Mouse (Mus musculus): ENCODE data around the gene Pitpnm1.
A peak's percentile ranks its signal among the peaks of the same experiment; 100 is the strongest.

The Pitpnm1 gene

GRCm38 (mm10) chr19:4139446-4139845 lies 39.6 kb downstream of the Pitpnm1 start, which contains the start of gene Gpr152:
TSS of gene Gpr152 (plus strand) at chr19:4139787.
- DNase-seq (ENCODE audit: inconsistent ontology term), result no peak

DNA sequence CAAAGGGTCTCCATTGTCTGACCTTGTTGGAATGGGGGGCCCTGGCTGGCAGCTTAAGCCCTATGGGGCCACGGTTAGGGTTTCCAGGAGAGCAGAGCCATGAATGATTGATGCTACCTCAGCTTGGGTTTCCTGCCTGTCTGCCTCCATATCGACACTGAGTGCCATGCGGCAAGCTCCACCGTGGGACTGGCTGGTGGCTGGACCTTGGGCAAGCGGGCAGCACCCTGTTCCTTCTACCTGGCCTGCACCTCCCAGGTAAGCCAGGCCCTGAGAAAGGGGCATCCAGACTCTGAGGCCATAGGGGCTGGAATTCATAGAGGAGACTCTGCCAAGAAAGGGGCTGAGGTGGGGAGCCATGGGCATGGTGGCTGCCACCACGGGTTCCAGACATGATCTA lies 40.3 kb downstream of the Pitpnm1 start:
- DNase-seq (ENCODE audit: inconsistent ontology term), result no peak

GRCm38 (mm10) chr19:4142416-4143173 lies 42.8 kb downstream of the Pitpnm1 start:
- no peak for DNase-seq (ENCODE audit: inconsistent ontology term)

DNA sequence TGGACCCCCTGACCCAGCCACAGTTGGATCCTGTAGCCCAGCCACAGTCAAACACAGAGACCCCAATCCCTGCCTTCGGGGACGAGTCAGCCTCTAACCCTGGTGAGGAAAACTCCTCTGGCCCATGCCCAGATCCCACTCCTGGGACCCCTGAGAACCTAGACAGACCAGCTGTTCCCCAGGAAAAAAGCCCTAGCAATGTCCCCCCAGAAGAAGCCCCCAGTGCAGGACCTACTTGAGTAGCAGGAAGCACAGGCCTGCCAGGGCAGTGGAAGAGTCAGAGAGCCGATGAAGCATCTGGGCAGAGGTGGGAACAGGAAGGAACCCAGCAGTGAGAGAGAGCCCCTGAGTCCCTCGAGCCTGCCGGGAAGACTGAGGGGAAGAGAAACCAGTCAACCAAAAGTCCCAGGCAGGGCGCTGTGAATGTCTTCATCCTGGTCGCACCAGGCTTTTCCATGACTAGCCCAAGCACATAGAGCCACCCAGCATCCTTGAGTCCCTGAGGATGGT lies 44.0 kb downstream of the Pitpnm1 start, which contains the start of gene Cabp4:
Gene Cabp4 (minus strand): TSS at position 275 of the 510 bp plus-strand sequence.
- DNase-seq (ENCODE audit: inconsistent ontology term), result no peak

GRCm38 (mm10) chr19:4144550-4145498 lies 45.0 kb downstream of the Pitpnm1 start:
- DNase-seq (ENCODE audit: inconsistent ontology term), result no peak

- no peak for DNase-seq (ENCODE audit: inconsistent ontology term)
These were observed 46.1 kb downstream of the Pitpnm1 start for GRCm38 (mm10) chr19:4145936-4146335.

DNA sequence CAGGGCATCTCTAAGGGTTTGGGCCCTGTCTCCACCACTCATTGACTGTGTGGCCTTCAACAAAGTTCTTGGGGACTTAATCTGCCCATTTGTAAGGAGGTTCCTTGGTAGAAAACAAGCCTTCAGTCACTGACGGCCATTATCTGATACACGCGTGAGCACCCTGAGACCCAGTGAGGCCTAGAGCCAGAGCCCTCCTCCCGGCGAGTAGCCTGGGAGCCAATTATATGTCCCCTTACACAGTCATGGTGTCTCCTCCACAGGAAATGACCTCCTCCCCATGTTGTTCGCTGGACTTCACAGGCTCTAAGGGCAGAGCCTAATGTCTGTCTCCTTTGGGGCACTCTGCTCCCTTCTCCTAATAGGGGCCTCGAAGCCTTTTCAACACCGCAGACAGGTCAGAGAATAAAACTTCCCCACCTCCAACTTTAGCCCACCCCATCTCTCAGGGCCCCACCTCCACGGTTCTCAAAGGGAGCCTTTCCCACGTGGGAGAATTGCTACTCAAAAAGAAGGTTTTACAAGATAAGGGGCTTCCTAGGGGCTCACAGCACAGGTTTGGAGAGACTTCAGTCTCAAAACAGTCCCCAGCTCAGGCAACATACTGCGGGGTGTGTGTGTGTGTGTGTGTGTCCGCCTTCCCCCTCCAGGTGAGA lies 46.7 kb downstream of the Pitpnm1 start:
- no peak for DNase-seq (ENCODE audit: inconsistent ontology term)

DNA sequence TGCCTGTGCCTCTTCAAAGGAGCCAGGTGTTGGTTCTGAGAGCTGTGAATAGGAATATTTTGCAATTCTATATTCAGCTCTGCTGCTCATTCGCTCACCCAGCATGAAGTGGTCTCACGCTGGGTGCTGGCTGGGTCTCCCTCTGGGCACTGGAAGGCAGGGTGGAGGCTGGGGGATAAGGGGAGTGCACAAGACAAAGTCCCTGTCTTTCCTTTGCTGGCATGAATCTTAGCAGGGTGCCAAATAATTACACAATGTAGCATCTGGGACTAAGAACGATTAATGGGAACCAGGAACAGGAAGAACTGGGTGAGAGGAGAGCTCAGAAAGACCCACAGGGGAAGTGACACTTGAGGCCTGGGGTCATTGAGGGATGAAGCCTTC lies 47.2 kb downstream of the Pitpnm1 start:
- DNase-seq (ENCODE audit: inconsistent ontology term), result no peak

DNA sequence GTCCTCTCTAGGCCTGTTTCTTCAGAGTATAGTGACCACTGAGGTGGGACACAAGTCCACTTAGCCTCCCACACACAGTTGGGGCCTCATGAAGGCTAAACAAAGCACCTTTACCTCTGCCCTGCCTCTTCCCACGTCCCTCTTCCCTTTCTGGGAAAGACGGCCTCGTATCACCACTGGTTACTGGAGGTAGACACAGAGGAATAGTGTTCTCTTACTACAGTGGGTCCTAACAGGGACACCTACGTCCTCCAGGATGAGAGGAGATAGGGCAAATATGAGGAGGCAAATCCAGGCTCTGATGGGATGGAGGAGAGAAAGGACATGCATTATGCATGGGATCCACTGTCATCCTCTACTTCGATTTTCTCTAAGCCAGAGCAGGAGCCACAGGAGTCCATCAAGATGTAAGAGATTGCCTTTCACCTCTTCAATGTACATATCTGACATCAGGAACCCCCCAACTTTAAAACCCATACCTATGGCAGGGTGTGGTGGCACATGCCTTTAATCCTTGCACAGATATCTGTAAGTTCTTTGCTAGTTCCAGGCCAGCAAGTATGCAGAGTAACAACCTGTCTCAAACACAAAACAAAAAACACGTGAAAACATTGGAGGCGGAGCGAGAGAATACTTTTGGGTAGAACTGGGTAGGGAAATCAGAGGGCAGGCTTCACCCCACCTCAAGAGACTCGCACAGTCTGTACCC lies 48.1 kb downstream of the Pitpnm1 start:
- no peak for DNase-seq (ENCODE audit: inconsistent ontology term)

DNA sequence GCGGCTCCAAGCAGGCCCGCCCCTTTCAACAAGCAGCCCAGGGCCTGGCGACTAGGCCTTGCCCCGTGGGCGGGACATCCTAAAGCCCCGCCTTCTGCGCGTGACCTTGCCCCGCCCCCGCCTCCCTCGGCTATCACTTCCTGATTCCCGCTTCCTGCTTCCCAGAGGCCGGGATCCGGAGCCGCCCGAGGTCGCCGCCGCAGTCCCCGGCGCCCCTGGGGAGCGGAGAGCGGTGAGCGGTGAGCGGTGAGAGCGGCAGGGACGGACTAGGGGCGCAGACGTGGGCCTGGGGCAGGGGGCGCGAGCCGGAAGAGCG lies 48.7 kb downstream of the Pitpnm1 start, which contains the start of gene Coro1b:
Gene Coro1b (plus strand): TSS at position 129 of the 316 bp plus-strand sequence.
- peak; percentile 97 for DNase-seq (ENCODE audit: inconsistent ontology term)

DNA sequence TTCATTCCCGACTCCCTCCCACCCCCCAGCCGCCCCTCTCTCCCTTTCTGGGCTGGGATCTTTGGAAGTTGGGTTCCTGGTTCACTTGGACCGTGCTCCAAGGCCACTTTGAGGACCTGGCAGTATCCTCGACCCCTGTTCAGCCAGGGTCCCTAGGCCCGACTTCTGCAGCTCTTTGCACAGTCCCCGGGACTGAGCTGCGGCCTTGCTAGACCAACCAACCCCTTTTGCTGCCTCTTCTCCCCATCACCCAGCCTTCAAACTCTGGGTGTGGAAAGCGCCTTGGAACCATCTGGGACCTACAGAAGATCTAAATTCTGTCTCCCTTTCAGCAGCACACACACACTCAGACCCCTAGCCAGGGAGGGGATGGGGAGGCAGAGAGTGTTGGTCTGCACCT lies 49.0 kb downstream of the Pitpnm1 start:
- DNase-seq (ENCODE audit: inconsistent ontology term), result no peak

DNA sequence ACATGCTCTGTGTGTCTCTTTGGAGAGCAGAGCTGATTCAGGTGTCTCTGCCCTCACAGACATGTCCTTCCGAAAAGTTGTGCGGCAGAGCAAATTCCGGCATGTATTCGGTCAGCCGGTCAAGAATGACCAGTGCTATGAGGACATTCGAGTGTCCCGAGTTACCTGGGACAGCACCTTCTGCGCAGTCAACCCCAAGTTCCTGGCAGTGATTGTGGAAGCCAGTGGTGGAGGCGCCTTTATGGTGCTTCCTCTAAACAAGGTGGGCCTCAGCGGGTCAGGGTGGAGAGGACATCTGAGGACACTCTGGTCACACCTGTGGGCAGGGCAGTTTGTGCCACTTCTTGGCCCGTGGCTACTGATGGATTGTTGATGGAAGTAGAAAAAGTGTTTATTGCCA lies 49.5 kb downstream of the Pitpnm1 start:
- DNase-seq (ENCODE audit: inconsistent ontology term), result no peak

DNA sequence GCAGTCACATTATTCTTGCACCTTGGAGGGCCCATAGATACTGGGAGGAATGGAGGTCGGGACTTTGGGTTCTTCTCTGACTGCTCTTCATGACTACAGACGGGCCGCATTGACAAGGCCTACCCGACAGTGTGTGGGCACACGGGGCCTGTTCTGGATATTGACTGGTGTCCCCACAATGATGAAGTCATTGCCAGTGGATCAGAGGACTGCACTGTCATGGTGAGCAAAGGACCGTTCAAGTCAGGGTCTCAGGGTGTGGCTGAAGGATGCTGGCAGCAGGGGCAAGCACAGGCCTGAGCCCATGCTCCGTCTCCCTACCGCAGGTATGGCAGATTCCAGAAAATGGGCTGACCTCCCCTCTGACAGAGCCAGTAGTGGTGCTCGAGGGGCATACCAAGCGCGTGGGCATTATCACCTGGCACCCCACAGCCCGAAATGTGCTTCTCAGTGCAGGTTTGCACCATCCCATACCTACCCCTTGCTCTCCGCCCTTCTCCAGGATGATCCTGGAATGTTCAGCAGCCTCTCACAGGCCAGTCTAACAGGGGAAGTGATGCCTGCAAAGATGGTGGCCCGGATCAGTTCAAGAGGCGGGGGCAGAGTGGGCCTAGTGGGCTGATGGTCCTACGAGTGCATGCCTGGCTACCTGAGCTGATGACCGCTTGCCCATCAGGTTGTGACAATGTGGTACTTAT lies 50.1 kb downstream of the Pitpnm1 start:
- no peak for DNase-seq (ENCODE audit: inconsistent ontology term)

- DNase-seq (ENCODE audit: inconsistent ontology term), result no peak
These were observed 51.0 kb downstream of the Pitpnm1 start for GRCm38 (mm10) chr19:4150567-4151487.

- DNase-seq (ENCODE audit: inconsistent ontology term), result no peak
These were observed 51.7 kb downstream of the Pitpnm1 start for GRCm38 (mm10) chr19:4151488-4151860.

DNA sequence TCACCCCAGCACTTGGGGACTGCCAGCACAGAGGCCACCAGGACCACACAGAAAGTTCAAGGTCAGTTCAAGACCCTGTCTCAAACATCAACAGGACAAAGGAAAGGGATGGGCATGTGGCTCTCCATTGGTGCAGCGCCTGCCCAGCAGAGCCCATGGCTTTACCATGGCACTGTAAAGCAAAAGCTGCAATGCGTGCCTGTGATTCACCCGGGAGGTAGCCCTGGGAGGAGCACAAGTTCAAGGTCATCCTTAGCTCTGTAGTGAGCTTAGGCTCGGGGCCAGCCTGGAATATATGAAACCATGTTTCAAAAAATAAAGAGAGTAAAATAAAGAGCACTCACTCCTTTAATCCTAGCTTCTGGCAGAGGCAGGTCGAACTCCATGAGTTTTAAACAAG lies 52.1 kb downstream of the Pitpnm1 start:
- no peak for DNase-seq (ENCODE audit: inconsistent ontology term)

- DNase-seq (ENCODE audit: inconsistent ontology term), result peak; percentile 60
These were observed 52.8 kb downstream of the Pitpnm1 start for GRCm38 (mm10) chr19:4152445-4153231.

DNA sequence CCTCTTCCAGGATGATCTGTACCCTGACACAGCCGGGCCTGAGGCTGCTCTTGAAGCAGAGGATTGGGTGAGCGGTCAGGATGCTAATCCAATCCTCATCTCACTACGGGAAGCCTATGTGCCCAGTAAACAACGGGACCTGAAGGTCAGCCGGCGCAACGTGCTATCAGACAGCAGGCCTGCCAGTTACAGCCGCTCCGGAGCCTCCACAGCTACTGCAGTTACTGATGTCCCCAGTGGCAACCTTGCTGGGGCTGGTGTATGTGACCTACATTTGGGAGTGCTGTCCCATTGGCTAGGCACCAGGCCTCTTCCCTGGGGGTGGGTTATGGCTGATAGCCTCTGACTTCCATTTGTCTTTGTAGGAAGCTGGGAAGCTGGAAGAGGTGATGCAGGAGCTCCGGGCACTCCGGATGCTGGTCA lies 53.4 kb downstream of the Pitpnm1 start, which contains the start of gene Ptprcap:
Gene Ptprcap (plus strand): TSS at position 373 of the 423 bp plus-strand sequence.
- DNase-seq (ENCODE audit: inconsistent ontology term), result no peak

All from Muller cell, postnatal 12 days (primary cell).